Mouse (Mus musculus): ENCODE measurements around the gene Gpr85.

Gene Gpr85

DNA sequence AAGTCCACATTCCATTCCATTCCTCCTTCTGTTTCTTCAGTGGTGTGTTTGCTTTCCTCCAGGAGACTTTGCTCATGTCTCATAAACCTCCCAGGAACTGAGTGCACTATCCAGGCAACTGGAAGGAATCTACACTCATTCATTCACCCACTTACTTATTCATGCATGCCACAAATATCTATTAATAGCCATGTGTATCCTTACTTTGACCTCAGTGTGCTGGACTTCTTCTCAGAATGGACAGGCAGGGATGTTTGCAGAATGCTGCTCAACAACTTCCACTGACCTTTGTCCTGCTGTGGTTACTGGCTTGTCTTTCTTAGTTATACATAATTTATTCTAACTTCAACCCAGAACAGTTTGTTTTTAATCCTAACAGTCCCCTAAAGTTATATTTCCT is 23.1 kb downstream of the Gpr85 start:
- no peak for DNase-seq (ENCODE audit: low spot score in 2 of 2)

DNA sequence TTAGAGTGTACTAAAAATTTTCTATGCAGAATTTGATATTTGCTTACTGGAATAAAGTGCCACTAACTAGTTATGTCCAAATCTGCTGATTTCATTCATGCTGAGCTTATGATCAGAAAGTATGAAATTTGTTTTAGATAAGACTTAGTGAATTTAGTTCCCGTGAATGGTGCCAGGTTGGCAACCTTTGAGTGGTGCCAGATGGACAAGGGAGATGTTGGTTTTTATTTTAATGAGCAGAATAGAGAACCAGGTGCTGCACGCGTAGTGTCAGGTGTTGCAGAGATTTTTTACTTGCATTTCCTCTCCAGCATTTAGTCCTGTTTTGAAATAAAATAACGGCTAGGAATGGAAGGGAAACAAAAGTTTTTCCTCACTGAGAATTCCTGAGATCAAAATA is 27.6 kb downstream of the Gpr85 start:
- DNase-seq (ENCODE audit: low spot score in 2 of 2): no peak

- DNase-seq (ENCODE audit: low spot score in 2 of 2): no peak
Measured at GRCm38 (mm10) chr6:13800071-13800470, 39.7 kb downstream of the Gpr85 start.

DNA sequence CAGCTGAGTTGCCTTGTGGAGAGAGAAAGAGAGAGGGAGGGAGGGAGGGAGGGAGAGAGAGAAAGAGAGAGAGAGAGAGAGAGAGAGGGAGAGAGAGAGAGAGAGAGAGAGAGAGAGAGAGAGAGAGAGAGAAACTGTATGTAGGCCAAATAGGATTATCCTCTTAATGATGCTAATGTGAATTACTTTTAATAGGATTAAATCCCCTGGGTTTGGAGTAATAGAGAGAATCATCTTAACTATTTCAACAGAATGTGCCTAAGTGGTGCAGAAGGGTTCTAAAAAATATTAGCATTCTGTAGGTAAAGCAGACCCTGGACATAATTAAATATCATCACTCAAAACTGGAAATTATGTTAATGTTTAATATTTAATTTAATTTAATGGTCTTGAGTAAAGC is 42.4 kb downstream of the Gpr85 start:
- DNase-seq (ENCODE audit: low spot score in 2 of 2): no peak

Data from frontal cortex, postnatal 14 days (tissue).